Mouse (Mus musculus): ENCODE data around the gene Oog3.

Oog3 gene
- long read RNA-seq, experiment 1: 0 reads
- long read RNA-seq, experiment 2: 0 reads

DNA sequence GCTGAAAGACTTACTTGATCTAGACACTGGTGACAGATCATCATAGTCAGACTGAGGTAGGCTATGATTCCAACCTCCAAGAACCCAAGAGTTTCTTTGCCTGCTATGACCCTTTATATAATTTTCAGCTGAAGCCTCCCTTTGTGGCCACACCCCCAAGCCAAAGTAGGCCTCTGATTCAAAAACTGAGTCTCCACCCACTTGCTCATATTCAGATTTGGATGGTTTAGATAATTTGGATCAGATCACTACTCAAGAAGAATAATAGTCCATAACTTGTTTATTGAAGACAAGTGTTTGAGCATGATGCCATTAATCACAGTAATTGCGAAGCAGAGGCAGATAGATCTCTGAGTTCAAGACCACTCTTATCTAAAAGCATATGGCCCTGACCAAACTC is at the start of gene Oog3:
Gene Oog3 (minus strand): TSS at position 101 of the 400 bp plus-strand sequence.
- intact Hi-C loops (cut with DNase I): no loop called here

DNA sequence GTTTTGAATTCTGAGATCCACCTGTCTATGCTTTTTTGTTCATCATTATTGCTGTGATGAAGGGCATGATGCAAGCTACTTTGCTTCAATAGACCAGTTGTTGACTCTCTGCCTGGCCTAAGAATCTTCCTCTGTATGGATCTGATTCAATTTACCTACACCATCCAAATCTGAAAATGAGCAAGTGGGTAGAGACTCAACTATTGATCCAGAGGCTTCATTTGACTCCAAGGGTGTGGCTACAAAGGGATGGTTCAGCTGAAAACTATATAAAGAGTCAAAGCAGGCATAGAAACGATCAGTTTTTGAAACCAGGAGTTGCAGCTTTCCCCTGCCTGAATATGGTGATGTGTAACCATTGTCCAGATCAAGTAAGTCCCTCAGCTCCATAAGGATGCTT is 28.0 kb upstream of the Oog3 start, which contains the start of gene Oog2:
Gene Oog2 (plus strand): TSS at position 301 of the 400 bp plus-strand sequence.
- intact Hi-C loops (cut with DNase I): no loop called here

All from adrenal gland (tissue).